Mouse (Mus musculus) common myeloid progenitor, adult 5-6 weeks (primary cell): ENCODE data around the gene Thy1. TPM values are rescaled to one million over a fixed set of nuclear protein-coding genes. Genes with fewer than 3 reads are reported as not detected.

Source experiments
- ATAC-seq: replicated peaks from 2 replicates; pipeline ENCODE4 v1.8.0; 2016; ENCODE audit warnings: low read depth, mild to moderate bottlenecking, moderate TSS enrichment, inconsistent platforms; ENCODE audit not compliant: poor library complexity, severe bottlenecking
- total RNA-seq: library from RNA; stranded (forward); fragments of 200-1000, 187-1606 nt; gene quantifications from 2 replicates; pipeline ENCODE4 v1.2.3, GENCODE M21; 2017

Thy1 gene
- total RNA-seq: 0.78 and 4.3 TPM in 2 replicates

DNA sequence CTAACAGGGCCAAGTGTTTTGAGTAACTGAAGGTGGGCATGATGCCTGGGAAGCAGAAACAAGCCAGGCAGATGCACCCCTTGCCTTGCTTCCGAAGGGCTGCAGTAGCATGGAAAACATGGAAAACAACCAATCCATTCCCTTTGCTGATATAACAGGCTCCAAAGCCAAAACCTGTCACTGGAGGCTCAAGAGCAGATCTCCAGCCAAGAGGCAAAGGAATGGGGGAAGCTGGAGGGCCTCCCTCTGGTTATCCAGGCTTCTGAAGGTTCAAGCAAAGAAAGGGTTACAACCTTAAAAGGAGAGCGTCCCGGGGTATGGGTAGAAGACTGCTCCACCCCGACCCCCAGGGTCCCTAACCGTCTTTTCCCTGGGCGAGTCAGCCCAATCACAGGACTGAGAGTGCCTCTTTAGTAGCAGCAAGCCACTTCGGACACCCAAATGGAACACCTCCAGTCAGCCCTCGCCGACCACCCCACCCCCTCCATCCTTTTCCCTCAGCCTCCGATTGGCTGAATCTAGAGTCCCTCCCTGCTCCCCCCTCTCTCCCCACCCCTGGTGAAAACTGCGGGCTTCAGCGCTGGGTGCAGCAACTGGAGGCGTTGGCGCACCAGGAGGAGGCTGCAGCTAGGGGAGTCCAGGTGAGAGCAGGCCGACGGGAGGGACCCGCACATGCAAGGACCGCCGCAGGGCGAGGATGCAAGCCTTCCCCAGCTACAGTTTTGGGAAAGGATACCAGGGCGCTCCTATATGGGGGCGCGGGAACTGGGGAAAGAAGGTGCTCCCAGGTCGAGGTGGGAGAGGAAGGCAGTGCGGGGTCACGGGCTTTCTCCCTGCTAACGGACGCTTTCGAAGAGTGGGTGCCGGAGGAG, at the start of gene Thy1:
Thy1 (plus strand) TSS at position 549 of the 872 bp plus-strand sequence.
- no peak for ATAC-seq

DNA sequence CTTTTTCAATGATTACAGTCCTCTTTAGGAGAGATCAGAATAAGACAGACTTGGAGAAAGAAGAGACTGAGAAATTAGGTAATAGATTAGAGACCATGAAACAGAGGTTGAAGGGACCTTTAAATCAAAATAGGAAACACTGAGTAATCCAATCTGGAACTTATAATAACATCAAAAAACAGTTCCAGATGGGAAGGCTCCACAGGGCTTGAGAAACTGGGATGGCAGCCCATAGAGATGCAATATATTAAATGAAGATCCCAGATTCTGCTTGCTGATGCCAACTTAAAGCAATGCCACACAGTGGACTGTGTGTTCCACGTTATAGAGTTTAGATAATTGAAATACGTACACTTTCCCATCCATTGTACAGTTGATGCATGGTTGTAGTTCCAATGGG, 45.5 kb upstream of the Thy1 start:
- ATAC-seq: no peak

- ATAC-seq: no peak
Measured at GRCm38 (mm10) chr9:43998851-43999250, 44.3 kb upstream of the Thy1 start.

GRCm38 (mm10) chr9:44004362-44004761, 38.8 kb upstream of the Thy1 start:
- no peak for ATAC-seq

DNA sequence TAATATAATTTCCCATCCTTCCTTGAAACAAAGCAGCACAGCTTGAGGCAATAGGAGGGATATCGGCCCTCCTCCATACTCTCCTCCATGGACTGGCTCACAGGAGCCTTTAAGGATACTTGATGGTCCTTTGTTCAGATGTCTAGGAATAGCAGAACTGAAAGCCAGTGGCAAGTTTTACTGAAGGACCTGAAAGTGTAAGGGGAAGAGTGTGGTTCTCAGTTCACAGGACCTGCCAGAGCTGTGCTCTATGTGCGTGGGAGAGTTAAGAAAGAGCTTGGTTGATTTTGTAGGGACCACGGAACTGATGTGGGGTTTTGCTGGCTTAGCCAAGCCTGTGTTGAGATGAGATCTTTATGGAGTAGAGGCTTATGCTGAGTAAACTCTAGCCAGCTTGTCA, 37.9 kb upstream of the Thy1 start:
- peak; percentile 77 for ATAC-seq

GRCm38 (mm10) chr9:44007323-44007722, 35.9 kb upstream of the Thy1 start:
- ATAC-seq: no peak

- no peak for ATAC-seq
Measured at GRCm38 (mm10) chr9:44007991-44008390, 35.2 kb upstream of the Thy1 start.

GRCm38 (mm10) chr9:44010900-44011299, 32.3 kb upstream of the Thy1 start:
- ATAC-seq: no peak

DNA sequence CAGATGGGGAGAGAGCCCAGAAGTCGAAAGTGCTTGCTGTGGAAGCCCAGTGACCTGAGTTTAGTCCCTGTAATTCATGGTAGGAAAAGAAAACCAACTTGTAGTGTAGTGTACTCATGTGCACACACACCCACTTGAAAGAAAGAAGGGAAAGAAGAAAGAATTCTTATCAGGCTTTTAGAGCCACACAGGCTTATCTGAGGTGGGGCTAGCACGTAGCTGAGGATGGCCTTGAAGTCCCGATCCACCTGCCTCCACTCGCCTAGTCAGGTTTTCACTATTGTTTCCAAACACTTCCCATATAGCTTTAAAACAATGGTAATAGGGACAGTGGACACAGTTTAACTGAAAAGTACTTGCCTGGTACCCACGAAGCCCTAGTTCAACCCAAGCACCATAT, 31.5 kb upstream of the Thy1 start:
- no peak for ATAC-seq

DNA sequence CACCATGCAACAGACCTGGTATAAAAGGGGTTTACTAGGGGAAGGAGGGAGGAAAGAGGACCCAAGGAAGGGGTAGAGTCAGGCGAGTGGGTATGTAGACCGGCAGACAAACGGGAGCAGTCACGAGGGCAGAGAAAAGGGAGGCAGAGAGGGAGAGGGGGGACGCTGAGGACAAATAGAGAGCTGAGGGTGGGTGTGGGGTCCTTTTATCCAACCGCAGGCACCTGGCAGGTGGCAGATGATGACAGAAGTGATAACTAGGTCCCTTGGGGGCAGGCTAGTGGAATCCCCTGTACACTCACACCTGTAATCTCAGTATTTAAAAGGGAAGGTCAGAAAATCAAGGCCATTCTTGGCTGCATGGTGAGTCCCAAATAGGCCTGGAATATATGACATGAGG, 31.0 kb upstream of the Thy1 start:
- ATAC-seq: no peak

GRCm38 (mm10) chr9:44012761-44013301, 30.4 kb upstream of the Thy1 start:
- ATAC-seq: peak; percentile 65; the same call in 1 of the 2 replicates

DNA sequence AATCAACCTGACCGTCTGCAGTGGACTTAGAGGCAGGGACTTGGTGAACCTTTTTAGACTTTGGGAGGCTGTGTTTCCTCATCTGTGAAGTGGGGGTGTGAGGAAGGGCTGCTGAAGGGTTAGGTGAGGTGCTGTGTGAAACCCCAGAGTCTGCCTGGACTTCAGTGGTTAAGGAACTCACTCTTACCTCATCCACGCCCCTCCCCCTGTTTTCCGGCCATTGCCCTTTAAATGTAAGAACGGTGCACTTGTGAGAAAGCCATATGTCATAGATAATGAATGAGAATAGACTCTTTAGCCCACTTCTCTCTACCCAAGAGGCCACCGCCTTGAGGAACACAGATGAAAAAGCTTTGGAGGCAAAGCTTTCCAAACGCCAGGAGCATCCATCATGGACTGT, 29.4 kb upstream of the Thy1 start:
- 0 out of 2 replicates have a peak, but pooled peaks have one; percentile 32 for ATAC-seq

- no peak for ATAC-seq
Measured at GRCm38 (mm10) chr9:44016304-44016703, 26.9 kb upstream of the Thy1 start.

DNA sequence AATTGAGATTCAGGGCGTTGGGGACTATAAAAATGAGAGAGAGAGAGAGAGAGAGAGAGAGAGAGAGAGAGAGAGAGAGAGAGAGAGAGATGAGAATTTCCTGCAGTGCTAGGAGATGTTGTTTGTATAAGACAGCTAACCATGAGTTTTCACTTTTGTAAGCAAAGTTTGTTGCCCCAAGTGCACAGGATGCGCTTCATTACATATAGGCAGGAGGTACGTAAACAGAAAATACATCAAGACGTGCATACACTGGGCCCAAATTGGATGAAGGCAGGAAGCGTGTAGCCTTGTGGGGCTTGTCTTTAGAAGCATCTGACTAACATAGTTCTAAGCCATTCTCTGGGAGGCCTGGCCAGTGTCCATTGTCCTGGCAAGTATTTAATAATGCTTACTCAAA, 25.3 kb upstream of the Thy1 start:
- ATAC-seq: no peak

DNA sequence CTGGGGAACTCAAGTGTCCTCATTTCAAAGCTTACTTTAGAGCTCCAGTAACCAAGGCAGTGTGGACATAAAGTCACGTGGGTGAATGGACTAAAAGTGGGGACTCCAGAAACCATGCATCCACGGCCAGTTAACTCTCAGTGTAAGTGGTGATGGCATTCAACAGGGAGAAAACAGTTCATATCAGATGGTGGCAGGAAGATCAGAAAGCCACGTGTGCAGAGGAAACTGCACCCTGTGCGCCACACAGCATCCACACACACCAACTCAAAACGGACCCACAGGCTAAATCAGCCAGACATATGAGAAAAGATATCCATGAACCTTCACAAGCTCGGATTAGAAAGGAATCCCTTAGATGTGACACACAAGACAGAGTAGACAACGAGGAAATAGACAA, 23.2 kb upstream of the Thy1 start:
- ATAC-seq: no peak

- ATAC-seq: no peak
Measured at GRCm38 (mm10) chr9:44022100-44022847, 20.9 kb upstream of the Thy1 start.

DNA sequence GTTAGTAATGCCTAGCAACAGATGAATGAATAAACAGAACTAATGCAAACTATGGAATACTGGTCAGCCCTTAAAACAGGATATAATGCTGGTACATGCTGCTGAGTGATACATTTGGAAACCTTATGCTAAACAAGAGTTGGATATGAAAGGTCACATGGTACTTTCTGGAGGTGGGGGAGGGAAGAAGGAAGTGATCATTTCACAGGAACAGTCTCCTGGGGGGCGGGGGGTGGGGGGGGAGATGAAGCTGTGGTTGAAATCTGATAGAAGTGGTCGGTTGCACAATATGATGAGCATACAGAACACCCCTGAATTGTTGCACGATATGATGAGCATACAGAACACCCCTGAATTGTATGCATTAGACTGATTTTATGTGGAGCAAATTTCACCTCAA, 19.1 kb upstream of the Thy1 start:
- ATAC-seq: no peak

- no peak for ATAC-seq
Measured at GRCm38 (mm10) chr9:44029580-44030236, 13.5 kb upstream of the Thy1 start.

DNA sequence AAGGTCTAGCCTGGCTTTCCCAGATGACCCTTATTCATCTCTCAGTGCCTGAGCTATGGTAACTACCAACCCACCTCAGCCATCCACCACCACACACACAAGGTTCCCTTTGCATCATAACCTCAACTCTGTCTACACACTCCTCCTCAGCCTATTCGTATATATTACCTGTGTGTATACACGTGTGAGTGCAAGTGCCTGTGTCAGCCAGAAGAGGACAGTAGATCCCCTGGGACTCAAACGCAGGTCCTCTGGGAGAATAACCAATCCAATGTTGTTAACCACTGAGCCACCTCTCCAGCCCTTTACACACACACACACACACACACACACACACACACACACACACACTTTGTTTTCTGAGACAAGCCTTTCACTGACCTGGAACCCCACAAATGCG, 12.5 kb upstream of the Thy1 start:
- no peak for ATAC-seq

GRCm38 (mm10) chr9:44031079-44031478, 12.1 kb upstream of the Thy1 start:
- peak; percentile 85 for ATAC-seq

DNA sequence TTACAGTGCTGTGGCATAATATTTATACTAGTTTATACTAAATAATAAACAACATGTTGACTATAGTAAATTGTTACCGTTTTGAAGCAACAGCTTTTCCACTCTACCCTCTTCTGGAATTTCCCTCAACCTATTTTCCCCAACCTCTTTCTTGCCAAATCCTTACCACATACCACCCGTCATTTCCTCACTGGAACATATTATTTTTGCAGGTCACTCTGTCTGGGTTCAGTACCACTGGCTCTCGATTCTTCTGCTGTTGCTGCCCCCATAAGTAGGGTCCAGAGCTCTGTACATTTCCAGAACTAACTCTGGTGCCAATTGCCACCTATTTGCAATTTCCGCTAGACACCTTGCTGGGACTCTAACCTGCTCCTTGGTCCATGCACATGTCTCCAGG, 11.2 kb upstream of the Thy1 start:
- ATAC-seq: no peak
